Mouse (Mus musculus) midbrain, embryonic 12.5 days (tissue): ENCODE measurements around the gene Cyth4. TPM values are rescaled to one million over a fixed set of nuclear protein-coding genes. Genes with fewer than 3 reads are reported as not detected.

Experiments used
- ATAC-seq: fragments of 200-750 bp; cut with Nextera tagmentation; 2 replicates; pipeline ENCODE4 v1.8.0; 2017; ENCODE audit warnings: low read depth, moderate TSS enrichment, moderate library complexity; ENCODE audit not compliant: low FRiP score
- H3K27ac ChIP-seq: fragments of 300-500 bp; sonication (generic); replicated peaks from 2 replicates; pipeline ENCODE4 v1.5.1; 2016; ENCODE audit warnings: mild to moderate bottlenecking
- H3K27me3 ChIP-seq: fragments of 300-500 bp; sonication (generic); 2 replicates; pipeline ENCODE4 v1.6.1; 2016; ENCODE audit warnings: mild to moderate bottlenecking
- H3K36me3 ChIP-seq: fragments of 300-500 bp; sonication (generic); 2 replicates; pipeline ENCODE4 v1.6.1; 2016
- H3K4me1 ChIP-seq: fragments of 300-500 bp; sonication (generic); 2 replicates; pipeline ENCODE4 v1.6.1; 2016
- H3K4me2 ChIP-seq: fragments of 300-500 bp; sonication (generic); replicated peaks from 2 replicates; pipeline ENCODE4 v1.6.1; 2016; ENCODE audit warnings: mild to moderate bottlenecking, moderate library complexity
- H3K4me3 ChIP-seq: fragments of 300-500 bp; sonication (generic); 2 replicates; pipeline ENCODE4 v1.5.1; 2016; ENCODE audit warnings: mild to moderate bottlenecking
- H3K9ac ChIP-seq: fragments of 300-500 bp; sonication (generic); replicated peaks from 2 replicates; pipeline ENCODE4 v1.6.1; 2016; ENCODE audit warnings: mild to moderate bottlenecking, moderate library complexity
- H3K9me3 ChIP-seq: fragments of 300-500 bp; sonication (generic); 2 replicates; pipeline ENCODE4 v1.6.1; 2016; ENCODE audit warnings: mild to moderate bottlenecking
- WGBS: fragments of 180-500 bp; shearing (Covaris S2); methylation state at CpG from one replicate; pipeline ENCODE4 v1.1.7; 2016; 5-methylcytosine and 5-hydroxymethylcytosine counted together
- polyA plus RNA-seq: library from polyadenylated mRNA; unstranded; fragments of >200 nt; fragmentation: Nextera tagmentation; extraction: Ambion mirVana; gene quantifications from 2 replicates; pipeline ENCODE4 v1.2.1, GENCODE M21; 2016

The Cyth4 gene
- polyA plus RNA-seq, 1 experiment from 2014 or later = 6.9 TPM

DNA sequence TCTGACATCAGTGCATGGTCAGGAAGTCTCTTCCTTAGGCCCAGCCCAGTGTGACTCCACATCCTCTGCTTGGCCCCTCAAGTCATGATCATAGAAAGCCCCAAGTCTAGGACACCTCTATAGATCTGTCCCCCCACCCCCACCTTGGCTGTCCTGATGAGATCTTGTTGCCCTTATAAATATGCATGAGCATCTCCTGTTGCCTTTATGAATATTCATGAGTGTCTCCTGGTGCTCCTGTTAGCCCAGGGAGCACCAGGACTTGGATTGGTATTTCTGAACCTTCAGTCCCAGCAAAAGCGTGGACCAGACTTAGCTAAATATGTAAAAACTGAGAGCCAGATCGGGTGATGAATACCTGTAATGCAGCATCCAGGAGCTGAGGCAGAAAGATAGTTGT, 35.5 kb downstream of the Cyth4 start:
- Histone ChIP-seq H3K9me3 (no peaks in the 10 kb centered on the region), H3K27ac (no peak overlapping the region), H3K9ac (no peak overlapping the region), H3K4me1 (peaks cover 59% of the 10 kb centered on the region), H3K27me3 (no peaks in the 10 kb centered on the region), H3K4me2 (no peak overlapping the region), H3K4me3 (no peak overlapping the region), H3K36me3 (no peaks in the 10 kb centered on the region)
- ATAC-seq = no peak
- 55% methylated on average over 2 of the region's 2 CpGs for WGBS

DNA sequence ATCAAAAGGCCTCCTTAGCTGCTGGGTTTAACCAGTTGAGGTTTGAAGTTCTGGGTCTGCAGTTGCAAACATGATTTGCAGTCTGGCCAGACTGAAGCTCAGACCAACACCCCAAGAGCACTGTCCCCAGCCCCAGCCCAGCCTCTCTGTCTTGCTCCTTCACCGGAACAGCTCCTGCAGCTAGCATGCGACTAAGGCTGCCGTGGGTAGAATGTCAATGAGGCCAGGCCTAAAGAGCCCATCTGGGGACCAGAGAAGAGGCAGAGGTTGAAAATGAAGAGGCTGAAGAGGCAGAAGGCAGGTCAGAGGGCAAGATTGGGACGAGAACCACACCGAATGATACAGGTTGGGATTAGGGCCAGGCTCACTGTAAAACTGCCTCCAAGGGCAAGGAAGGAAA, 36.6 kb downstream of the Cyth4 start:
- Histone ChIP-seq H3K4me2 (no peak overlapping the region), H3K9me3 (no peaks in the 10 kb centered on the region), H3K27me3 (0 out of 2 replicates have a peak, but pooled peaks cover 7% of the 10 kb centered on the region), H3K36me3 (no peaks in the 10 kb centered on the region), H3K27ac (peak overlapping the region; percentile 60), H3K4me1 (peaks cover 69% of the 10 kb centered on the region), H3K4me3 (no peak overlapping the region), H3K9ac (no peak overlapping the region)
- peak; percentile 50; the same call in 1 of the 2 replicates for ATAC-seq
- 31% methylated on average over 5 of the region's 5 CpGs for WGBS

DNA sequence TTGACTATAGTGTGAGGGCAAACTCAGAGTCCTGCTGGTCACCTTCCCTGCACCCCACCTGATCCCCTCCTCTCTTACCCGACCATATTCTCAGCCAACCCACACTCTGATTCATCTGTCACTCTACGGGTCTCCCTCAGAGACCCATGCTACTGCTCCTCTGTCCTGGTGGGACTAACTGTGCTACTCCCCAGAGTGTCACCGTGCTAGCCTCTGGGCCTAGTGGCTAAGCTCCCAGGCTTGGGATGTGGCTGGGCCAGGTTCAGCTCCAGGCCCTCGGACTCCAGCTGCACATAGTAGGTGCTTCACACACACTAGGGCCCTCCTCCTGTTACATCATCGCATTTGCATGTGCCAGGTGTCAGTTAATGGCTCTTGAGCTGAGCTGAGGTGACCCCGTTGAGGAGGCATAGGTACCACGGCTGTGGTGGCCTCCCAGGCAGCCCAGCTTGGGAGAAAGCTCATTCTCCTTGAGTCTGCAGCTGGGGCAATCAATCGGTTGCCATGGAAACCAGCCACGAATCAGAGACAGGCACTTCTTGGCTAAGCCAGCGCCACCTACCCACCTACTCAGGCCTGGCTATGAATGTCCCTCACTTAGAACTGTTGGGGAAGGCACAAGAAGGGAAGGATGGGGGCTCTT, 37.4 kb downstream of the Cyth4 start:
- Histone ChIP-seq H3K9ac (no peak overlapping the region), H3K4me3 (no peak overlapping the region), H3K36me3 (no peaks in the 10 kb centered on the region), H3K4me2 (no peak overlapping the region), H3K4me1 (peaks cover 69% of the 10 kb centered on the region), H3K27ac (peak overlapping the region; percentile 60), H3K27me3 (0 out of 2 replicates have a peak, but pooled peaks cover 9% of the 10 kb centered on the region), H3K9me3 (no peaks in the 10 kb centered on the region)
- peak; percentile 73 for ATAC-seq
- 29% methylated on average over 10 of the region's 10 CpGs for WGBS

DNA sequence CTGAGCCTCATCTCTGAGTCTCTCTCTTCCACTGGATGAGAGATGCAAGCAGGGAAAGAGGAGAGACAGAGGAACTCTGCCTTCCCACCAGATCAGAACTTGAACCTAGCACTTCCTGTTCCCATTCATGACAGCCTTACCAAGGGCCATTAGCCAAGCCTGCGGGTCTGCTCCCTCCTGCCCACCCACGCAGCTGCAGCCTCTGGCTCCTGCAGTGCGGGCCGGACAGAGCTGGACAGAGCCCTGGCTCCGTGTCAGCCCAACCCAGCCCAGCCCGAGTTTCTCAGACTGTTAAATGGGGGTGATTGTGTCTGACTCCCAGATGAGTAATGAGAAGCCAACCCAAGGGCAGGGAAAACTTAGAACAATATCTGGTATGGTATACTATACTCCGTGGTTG, 38.4 kb downstream of the Cyth4 start:
- H3K27ac ChIP-seq = no peak overlapping the region
- no peaks in the 10 kb centered on the region for H3K36me3 ChIP-seq
- H3K9ac ChIP-seq = no peak overlapping the region
- H3K4me1 ChIP-seq = peaks cover 74% of the 10 kb centered on the region
- no peak overlapping the region for H3K4me3 ChIP-seq
- WGBS = 46% methylated on average over 7 of the region's 7 CpGs
- 0 out of 2 replicates have a peak, but pooled peaks cover 9% of the 10 kb centered on the region for H3K27me3 ChIP-seq
- no peaks in the 10 kb centered on the region for H3K9me3 ChIP-seq
- no peak for ATAC-seq
- no peak overlapping the region for H3K4me2 ChIP-seq

DNA sequence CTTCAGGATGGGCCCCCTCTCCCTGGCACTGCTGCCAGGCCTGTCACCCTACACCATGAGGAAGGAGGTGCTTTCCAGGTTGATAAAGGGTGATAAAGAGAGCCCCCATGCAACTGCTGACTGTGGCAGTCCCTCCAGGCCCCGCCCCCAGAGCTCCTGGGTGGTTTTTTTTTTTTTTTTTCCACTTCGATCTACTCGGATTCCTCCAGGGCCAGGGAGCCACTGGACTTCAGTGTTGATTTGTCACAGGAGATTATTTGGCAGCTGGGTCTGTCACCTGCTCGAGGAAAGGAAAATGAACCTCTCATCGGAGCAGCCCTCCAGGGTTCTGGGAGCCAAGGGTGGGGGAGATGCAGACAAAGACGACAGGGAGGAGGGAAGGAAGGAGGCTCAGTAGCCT, 46.8 kb downstream of the Cyth4 start:
- 23% methylated on average over 6 of the region's 6 CpGs for WGBS
- H3K9me3 ChIP-seq = no peaks in the 10 kb centered on the region

DNA sequence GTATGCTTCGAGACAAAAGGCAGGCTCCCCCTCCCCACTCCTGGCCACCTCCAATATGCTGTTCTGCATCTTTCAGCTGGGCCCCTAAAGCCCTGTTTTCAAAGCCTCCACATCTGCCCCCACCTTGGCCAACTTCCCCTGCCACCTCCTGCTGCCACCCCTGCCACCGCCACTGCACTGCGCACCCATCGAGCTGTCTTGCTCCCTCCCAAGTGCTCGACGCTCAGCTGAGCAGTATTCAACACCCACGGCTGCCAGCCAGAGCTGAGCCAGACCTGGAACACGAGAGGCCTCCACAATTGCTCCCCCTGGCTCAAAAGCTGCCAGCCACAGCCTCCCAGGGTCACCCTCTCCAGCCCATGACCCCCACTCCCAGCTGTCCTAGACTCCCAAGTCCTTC, 47.8 kb downstream of the Cyth4 start:
- no peaks in the 10 kb centered on the region for H3K9me3 ChIP-seq
- no peak overlapping the region for H3K9ac ChIP-seq
- ATAC-seq = no peak
- H3K4me3 ChIP-seq = no peak overlapping the region
- peaks cover 6% of the 10 kb centered on the region; the same call in 1 of the 2 replicates for H3K27me3 ChIP-seq
- no peak overlapping the region for H3K4me2 ChIP-seq
- H3K36me3 ChIP-seq = no peaks in the 10 kb centered on the region
- peaks cover 23% of the 10 kb centered on the region for H3K4me1 ChIP-seq
- 56% methylated on average over 8 of the region's 8 CpGs for WGBS
- H3K27ac ChIP-seq = no peak overlapping the region

More for the DNA sequence above, 46.8 kb downstream of the Cyth4 start:
- ATAC-seq = 0 out of 2 replicates have a peak, but pooled peaks have one; percentile 6
- peaks cover 6% of the 10 kb centered on the region; the same call in 1 of the 2 replicates for H3K27me3 ChIP-seq
- no peak overlapping the region for H3K9ac ChIP-seq
- H3K4me3 ChIP-seq = no peak overlapping the region
- H3K4me1 ChIP-seq = peaks cover 21% of the 10 kb centered on the region
- H3K27ac ChIP-seq = no peak overlapping the region
- no peaks in the 10 kb centered on the region for H3K36me3 ChIP-seq
- no peak overlapping the region for H3K4me2 ChIP-seq

GRCm38 (mm10) chr15:78647746-78648145, 50.9 kb downstream of the Cyth4 start:
- Histone ChIP-seq H3K4me3 (no peak overlapping the region), H3K27ac (no peak overlapping the region), H3K9me3 (no peaks in the 10 kb centered on the region), H3K36me3 (no peaks in the 10 kb centered on the region), H3K27me3 (peaks cover 6% of the 10 kb centered on the region; the same call in 1 of the 2 replicates), H3K4me1 (peaks cover 17% of the 10 kb centered on the region), H3K9ac (no peak overlapping the region), H3K4me2 (no peak overlapping the region)
- 76% methylated on average over 4 of the region's 4 CpGs for WGBS
- no peak for ATAC-seq

GRCm38 (mm10) chr15:78651169-78651568, 54.3 kb downstream of the Cyth4 start:
- Histone ChIP-seq H3K9ac (no peak overlapping the region), H3K9me3 (no peaks in the 10 kb centered on the region), H3K4me2 (no peak overlapping the region), H3K4me1 (peaks cover 5% of the 10 kb centered on the region; the same call in 1 of the 2 replicates), H3K36me3 (no peaks in the 10 kb centered on the region), H3K27ac (no peak overlapping the region), H3K4me3 (no peak overlapping the region), H3K27me3 (0 out of 2 replicates have a peak, but pooled peaks cover 9% of the 10 kb centered on the region)
- ATAC-seq = no peak
- 35% methylated on average over 4 of the region's 4 CpGs for WGBS

- Histone ChIP-seq H3K36me3 (no peaks in the 10 kb centered on the region), H3K4me2 (no peak overlapping the region), H3K9ac (no peak overlapping the region), H3K4me1 (0 out of 2 replicates have a peak, but pooled peaks cover 4% of the 10 kb centered on the region), H3K9me3 (no peaks in the 10 kb centered on the region), H3K27ac (no peak overlapping the region), H3K27me3 (no peaks in the 10 kb centered on the region), H3K4me3 (no peak overlapping the region)
- WGBS = 53% methylated on average over 5 of the region's 5 CpGs
- ATAC-seq = no peak
These were observed 67.4 kb downstream of the Cyth4 start for GRCm38 (mm10) chr15:78664268-78664667.

DNA sequence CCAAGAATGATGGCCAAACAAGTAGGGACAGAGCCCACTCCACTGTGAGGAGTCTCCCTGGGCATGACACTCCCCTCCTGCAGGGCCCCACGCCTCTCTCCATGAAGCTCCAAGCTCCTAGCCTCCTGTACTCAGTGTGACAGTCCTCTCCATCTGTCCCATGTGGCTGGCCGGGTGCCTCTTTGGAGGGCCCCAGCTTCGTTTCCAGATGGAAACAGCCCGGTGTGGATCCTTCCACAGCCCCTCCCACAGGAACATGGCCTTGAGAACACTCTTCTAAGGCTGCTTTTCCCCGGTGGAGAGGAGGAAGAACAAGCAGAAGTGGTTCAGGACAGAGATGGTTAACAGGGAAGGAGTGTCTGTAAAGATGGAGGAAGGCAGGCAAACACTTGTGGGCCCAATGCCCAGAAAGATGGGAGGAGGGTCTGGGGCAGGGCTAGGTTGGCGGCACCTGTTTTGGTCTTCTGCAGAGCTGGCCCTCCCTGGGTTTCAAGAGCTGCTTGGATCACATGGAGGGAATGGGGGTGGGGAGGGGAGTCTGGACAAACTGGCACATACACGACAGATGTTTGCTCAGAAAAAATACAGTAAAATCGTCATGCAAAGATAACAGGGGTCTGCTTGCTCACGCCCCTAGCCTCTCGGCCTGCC, 72.5 kb downstream of the Cyth4 start:
- Histone ChIP-seq H3K4me1 (peaks cover 17% of the 10 kb centered on the region; the same call in 1 of the 2 replicates), H3K27ac (no peak overlapping the region), H3K9ac (no peak overlapping the region), H3K36me3 (no peaks in the 10 kb centered on the region), H3K9me3 (no peaks in the 10 kb centered on the region), H3K4me2 (no peak overlapping the region), H3K27me3 (peaks cover 39% of the 10 kb centered on the region), H3K4me3 (no peak overlapping the region)
- 72% methylated on average over 10 of the region's 10 CpGs for WGBS
- no peak for ATAC-seq

DNA sequence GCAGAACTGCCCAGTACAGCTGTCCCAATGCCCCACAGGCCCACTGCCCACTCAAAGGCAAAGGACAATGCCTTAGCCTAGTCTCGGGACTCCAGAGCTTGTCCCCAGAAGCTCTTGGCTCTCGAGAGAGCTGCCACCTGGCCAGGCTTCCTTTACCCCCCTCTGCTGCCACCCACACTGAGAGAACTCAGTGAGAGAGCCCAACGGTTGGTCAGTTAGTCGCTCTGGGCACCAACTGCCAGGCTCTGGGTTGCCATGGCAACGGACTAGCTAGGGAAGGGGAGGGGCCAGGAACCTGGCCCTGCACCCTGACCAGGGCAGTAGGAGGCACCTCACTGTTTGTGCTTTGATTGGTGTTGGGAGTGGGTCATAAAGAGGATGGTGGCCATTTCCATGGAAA, 73.5 kb downstream of the Cyth4 start:
- 30% methylated on average over 5 of the region's 5 CpGs for WGBS
- Histone ChIP-seq H3K27ac (no peak overlapping the region), H3K9me3 (no peaks in the 10 kb centered on the region), H3K9ac (no peak overlapping the region), H3K27me3 (peaks cover 48% of the 10 kb centered on the region), H3K4me2 (no peak overlapping the region), H3K4me3 (no peak overlapping the region), H3K36me3 (no peaks in the 10 kb centered on the region), H3K4me1 (peaks cover 19% of the 10 kb centered on the region)
- ATAC-seq = no peak
